Mouse (Mus musculus) brain, embryonic 14.5 days (tissue): ENCODE measurements around the gene Ppp1r14d.

Experiments
- CTCF ChIP-seq: fragments of 200-500 bp; IDR thresholded peaks from 2 replicates; pipeline ENCODE4 v1.5.1; 2012; ENCODE audit warnings: inconsistent platforms, mild to moderate bottlenecking, moderate library complexity, borderline replicate concordance; ENCODE audit not compliant: insufficient read depth, insufficient read length; ENCODE audit errors: extremely low read depth
- POLR2A ChIP-seq: fragments of 200-500 bp; IDR thresholded peaks from 2 replicates; pipeline ENCODE4 v1.6.1; 2012; ENCODE audit warnings: mild to moderate bottlenecking, inconsistent platforms, borderline replicate concordance; ENCODE audit not compliant: poor library complexity, insufficient read depth, insufficient read length, severe bottlenecking; ENCODE audit errors: extremely low read depth

DNA sequence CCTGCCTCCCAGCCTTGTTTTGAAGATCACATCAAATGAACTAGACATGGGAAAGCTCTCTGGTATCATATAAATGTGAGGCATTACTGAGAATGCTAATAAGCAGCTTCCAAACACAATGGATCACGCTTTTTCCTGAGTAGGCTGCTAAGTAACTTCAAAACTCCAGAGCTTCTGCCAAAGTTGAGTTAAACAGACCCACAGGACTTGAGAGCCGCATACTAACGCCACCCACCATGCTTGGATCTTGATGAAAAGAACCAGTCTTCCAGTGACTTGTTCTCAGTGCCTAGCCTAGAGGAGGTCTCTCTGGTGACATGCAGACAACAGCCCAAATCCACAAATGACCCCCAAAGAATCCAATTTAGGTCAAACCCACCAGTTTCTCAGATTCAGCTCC is 30.8 kb downstream of the Ppp1r14d start:
- TF ChIP-seq CTCF (no peak), POLR2A (no peak)
